Mouse (Mus musculus) sigmoid colon, adult 10 weeks (tissue): Measurements from ENCODE around the gene Adamts5. TPM values are rescaled to one million over a fixed set of nuclear protein-coding genes. Genes with fewer than 3 reads are reported as not detected.

Source experiments
- polyA plus RNA-seq: library from polyadenylated mRNA; stranded (reverse); fragments of 350-450 nt; fragmentation: Illumina TruSeq; extraction: RNeasy Lipid Tissue Mini Kit (QIAGEN cat#74804); gene quantifications from one replicate; pipeline ENCODE4 v1.2.3, GENCODE M21; 2014; ENCODE audit warnings: low read depth, low replicate concordance

Adamts5 gene
- 4.3 TPM for polyA plus RNA-seq

DNA sequence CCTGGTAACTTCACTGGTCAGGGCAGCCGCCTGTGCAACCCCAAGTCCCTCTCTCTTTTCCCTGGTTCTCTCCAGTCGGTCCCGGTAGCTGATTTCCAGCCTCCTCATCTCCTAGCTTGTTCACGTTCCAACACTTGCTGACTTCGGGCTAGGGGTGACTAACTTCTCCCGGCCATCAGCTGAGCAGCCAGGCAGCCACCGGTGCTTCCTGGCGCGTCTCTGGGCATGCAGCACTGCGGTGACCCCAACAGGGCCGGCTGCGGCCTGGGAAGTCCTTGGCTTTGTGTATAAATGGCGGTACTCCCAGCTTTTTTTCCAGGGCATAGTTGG lies at the start of gene Adamts5:
Adamts5 (minus strand) TSS at position 248 of the 330 bp plus-strand sequence.

Other genes starting within 250 kb of the Adamts5 start
- 5.8 TPM for gene Adamts1, start 98.7 kb downstream of the Adamts5 start, polyA plus RNA-seq